Mouse (Mus musculus) ES-Bruce4 (cell line): ENCODE results near the gene Kcnip3.

Source experiments
- CTCF ChIP-seq: IDR thresholded peaks from one replicate; pipeline ENCODE4 v1.8.1; 2011; ENCODE audit warnings: low read depth, low read length
- EP300 ChIP-seq: IDR thresholded peaks from 2 replicates; pipeline ENCODE4 v1.6.1; 2011; ENCODE audit warnings: low read depth, low read length; ENCODE audit not compliant: insufficient read depth
- POLR2A ChIP-seq: IDR thresholded peaks from one replicate; pipeline ENCODE4 v1.8.1; 2011; ENCODE audit warnings: low read length; ENCODE audit not compliant: insufficient read depth

GRCm38 (mm10) chr2:127535363-127535762, 13.5 kb upstream of the Kcnip3 start:
- TF ChIP-seq EP300 = no peak
- no peak for TF ChIP-seq CTCF
- TF ChIP-seq POLR2A = no peak
